Mouse (Mus musculus): ENCODE results near the gene Clstn1.

Clstn1 gene

GRCm38 (mm10) chr4:149586044-149586782, at the start of gene Clstn1:
TSS of gene Clstn1 (plus strand) at chr4:149586468.
- peak; percentile 47 for DNase-seq (ENCODE audit: low read depth)

GRCm38 (mm10) chr4:149539441-149539840, 46.8 kb upstream of the Clstn1 start:
- DNase-seq (ENCODE audit: low read depth) = no peak

- DNase-seq (ENCODE audit: low read depth) = peak; percentile 75
These were observed 44.3 kb upstream of the Clstn1 start for GRCm38 (mm10) chr4:149541935-149542334.

- DNase-seq (ENCODE audit: low read depth) = peak; percentile 17
These were observed 43.8 kb upstream of the Clstn1 start for GRCm38 (mm10) chr4:149542431-149542830.

- DNase-seq (ENCODE audit: low read depth) = peak; percentile 94
These were observed 43.2 kb upstream of the Clstn1 start for GRCm38 (mm10) chr4:149542927-149543553.

- no peak for DNase-seq (ENCODE audit: low read depth)
These were observed 41.4 kb upstream of the Clstn1 start for GRCm38 (mm10) chr4:149544892-149545291.

- DNase-seq (ENCODE audit: low read depth) = no peak
These were observed 39.3 kb upstream of the Clstn1 start for GRCm38 (mm10) chr4:149546797-149547444.

GRCm38 (mm10) chr4:149547523-149547922, 38.7 kb upstream of the Clstn1 start:
- no peak for DNase-seq (ENCODE audit: low read depth)

- peak; percentile 86 for DNase-seq (ENCODE audit: low read depth)
These were observed 36.9 kb upstream of the Clstn1 start for GRCm38 (mm10) chr4:149549221-149549925.

- no peak for DNase-seq (ENCODE audit: low read depth)
These were observed 35.4 kb upstream of the Clstn1 start for GRCm38 (mm10) chr4:149550866-149551265.

- DNase-seq (ENCODE audit: low read depth) = no peak
These were observed 34.6 kb upstream of the Clstn1 start for GRCm38 (mm10) chr4:149551696-149552095.

- no peak for DNase-seq (ENCODE audit: low read depth)
These were observed 32.4 kb upstream of the Clstn1 start for GRCm38 (mm10) chr4:149553834-149554233.

GRCm38 (mm10) chr4:149556111-149556510, 30.2 kb upstream of the Clstn1 start:
- DNase-seq (ENCODE audit: low read depth) = no peak

GRCm38 (mm10) chr4:149557905-149558304, 28.4 kb upstream of the Clstn1 start:
- no peak for DNase-seq (ENCODE audit: low read depth)

- no peak for DNase-seq (ENCODE audit: low read depth)
These were observed 27.9 kb upstream of the Clstn1 start for GRCm38 (mm10) chr4:149558389-149558788.

GRCm38 (mm10) chr4:149561392-149561791, 24.9 kb upstream of the Clstn1 start:
- no peak for DNase-seq (ENCODE audit: low read depth)

- DNase-seq (ENCODE audit: low read depth) = peak; percentile 44
These were observed 24.0 kb upstream of the Clstn1 start for GRCm38 (mm10) chr4:149561986-149562904.

- DNase-seq (ENCODE audit: low read depth) = peak; percentile 15
These were observed 23.3 kb upstream of the Clstn1 start for GRCm38 (mm10) chr4:149562905-149563347.

GRCm38 (mm10) chr4:149563941-149564361, 22.3 kb upstream of the Clstn1 start:
- DNase-seq (ENCODE audit: low read depth) = no peak

GRCm38 (mm10) chr4:149564452-149565407, 21.5 kb upstream of the Clstn1 start:
- DNase-seq (ENCODE audit: low read depth) = no peak
